Mouse (Mus musculus) forebrain, embryonic 16.5 days (tissue): ENCODE measurements around the gene Serpinb6b. TPM values are rescaled to one million over a fixed set of nuclear protein-coding genes. Genes with fewer than 3 reads are reported as not detected.
"Not testable (repeated sequence)": the region's sequence is repeated elsewhere in the genome, so short reads cannot be mapped to it uniquely, and the experiment has no call there.

Experiments used
- ATAC-seq: fragments of 200-750 bp; cut with Nextera tagmentation; 2 replicates; pipeline ENCODE4 v1.8.0; 2017; ENCODE audit warnings: mild to moderate bottlenecking, moderate library complexity
- H3K27ac ChIP-seq: fragments of 300-500 bp; sonication (generic); 2 replicates; pipeline ENCODE4 v1.5.1; 2014; ENCODE audit warnings: low read length, control low read depth
- H3K27me3 ChIP-seq: fragments of 300-500 bp; sonication (generic); replicated peaks from 2 replicates; pipeline ENCODE4 v1.6.1; 2014; ENCODE audit warnings: low read length; ENCODE audit not compliant: control insufficient read depth, insufficient read depth
- H3K36me3 ChIP-seq: fragments of 300-500 bp; sonication (generic); 2 replicates; pipeline ENCODE4 v1.6.1; 2014; ENCODE audit not compliant: control insufficient read depth, insufficient read depth
- H3K4me1 ChIP-seq: fragments of 300-500 bp; sonication (generic); replicated peaks from 2 replicates; pipeline ENCODE4 v1.6.1; 2014; ENCODE audit warnings: low read length; ENCODE audit not compliant: control insufficient read depth, insufficient read depth
- H3K4me2 ChIP-seq: fragments of 300-500 bp; sonication (generic); 2 replicates; pipeline ENCODE4 v1.6.1; 2014; ENCODE audit warnings: mild to moderate bottlenecking, low read length, control low read depth
- H3K4me3 ChIP-seq: fragments of 300-500 bp; sonication (generic); replicated peaks from 2 replicates; pipeline ENCODE4 v1.5.1; 2014; ENCODE audit warnings: mild to moderate bottlenecking, low read length, control low read depth
- H3K9ac ChIP-seq: fragments of 300-500 bp; sonication (generic); replicated peaks from 2 replicates; pipeline ENCODE4 v1.6.1; 2014; ENCODE audit warnings: low read depth, low read length, control low read depth
- H3K9me3 ChIP-seq: fragments of 300-500 bp; sonication (generic); 2 replicates; pipeline ENCODE4 v1.6.1; 2016; ENCODE audit warnings: low read length; ENCODE audit not compliant: control insufficient read depth
- WGBS: fragments of 180-500 bp; shearing (Covaris S2); extraction: QIAGEN DNeasy Blood & Tissue Kit; methylation state at CpG from one replicate; pipeline ENCODE4 v1.1.7; 2014; 5-methylcytosine and 5-hydroxymethylcytosine counted together
- polyA plus RNA-seq: library from polyadenylated mRNA; unstranded; fragments of >200 nt; fragmentation: Nextera tagmentation; extraction: Ambion mirVana; gene quantifications from 2 replicates; pipeline ENCODE4 v1.2.1, GENCODE M21; 2015

The Serpinb6b gene
- 1.1 and 1.2 TPM in 2 replicates for polyA plus RNA-seq

DNA sequence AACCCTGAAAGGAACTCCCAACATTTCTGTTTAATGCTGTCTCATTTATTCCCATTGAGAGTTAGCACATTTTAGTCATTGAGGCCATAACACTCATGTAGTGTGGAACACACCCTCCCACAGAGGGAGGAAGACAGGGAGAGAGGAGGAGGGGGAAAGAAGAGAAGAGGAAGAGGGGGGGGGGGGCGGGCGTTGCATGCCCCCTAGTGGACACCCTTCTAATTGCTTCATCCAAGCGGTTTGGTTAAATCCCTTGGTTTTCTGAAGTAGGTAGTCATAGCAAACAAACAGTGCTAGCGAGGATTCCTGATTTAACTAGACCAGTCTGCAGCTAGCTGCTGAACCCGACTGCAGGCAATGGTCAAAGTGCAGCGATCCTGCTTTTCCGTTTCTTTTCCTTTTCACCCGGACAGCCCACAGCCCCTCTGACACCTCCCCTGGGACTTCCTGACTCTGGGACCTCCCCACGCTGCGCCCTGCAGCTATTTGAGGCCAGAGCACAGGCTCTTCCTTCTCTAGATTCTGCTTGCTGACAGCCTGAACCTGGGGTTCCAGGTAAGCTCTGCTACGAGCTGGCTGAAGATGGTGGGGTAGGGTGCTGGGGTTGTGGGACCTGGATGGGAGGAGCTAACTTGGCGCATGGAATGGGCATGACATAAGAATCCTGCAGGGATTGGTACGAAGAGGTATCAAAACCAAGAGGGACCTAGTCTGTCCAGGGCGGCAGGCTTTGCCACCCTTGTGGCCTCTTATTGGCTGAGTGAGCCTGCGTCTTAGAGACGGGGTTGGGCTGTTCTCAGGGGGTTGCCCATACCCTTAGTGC lies at the start of gene Serpinb6b:
TSS of gene Serpinb6b (plus strand) at position 221 of the 823 bp plus-strand sequence.
- Histone ChIP-seq H3K9ac (no peak within 1 kb of the TSS), H3K4me2 (no peak within 1 kb of the TSS), H3K4me1 (no peaks in the 10 kb centered on the region), H3K4me3 (no peak within 1 kb of the TSS), H3K27ac (no peak within 1 kb of the TSS), H3K9me3 (no peaks in the 10 kb centered on the region), H3K36me3 (no peaks in the 10 kb centered on the region), H3K27me3 (no peaks in the 10 kb centered on the region)
- no peak for ATAC-seq
- 46% methylated on average over 16 of the region's 16 CpGs for WGBS

DNA sequence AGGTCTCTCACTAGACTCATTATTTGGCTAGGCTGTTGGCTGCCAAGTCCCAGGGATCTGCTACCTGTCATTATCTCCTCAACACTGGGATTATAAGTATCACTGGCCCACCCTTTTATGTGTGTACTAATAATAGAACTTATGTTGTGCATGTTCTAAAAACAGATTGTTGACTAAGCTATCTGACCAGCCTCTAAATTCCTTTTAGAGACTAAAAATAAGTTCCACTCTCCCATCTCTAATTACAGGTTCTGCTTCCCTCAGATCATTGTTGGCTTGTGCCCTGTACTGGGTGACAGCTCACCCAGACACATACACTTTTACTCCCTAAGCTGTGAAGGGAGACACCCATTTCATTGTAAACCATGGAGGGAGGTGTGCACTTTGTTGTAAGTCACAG lies 42.4 kb upstream of the Serpinb6b start:
- Histone ChIP-seq H3K27ac (no peak overlapping the region), H3K4me2 (no peak overlapping the region), H3K4me1 (no peaks in the 10 kb centered on the region), H3K27me3 (no peaks in the 10 kb centered on the region), H3K9me3 (no peaks in the 10 kb centered on the region), H3K9ac (no peak overlapping the region), H3K4me3 (no peak overlapping the region), H3K36me3 (no peaks in the 10 kb centered on the region)
- ATAC-seq, result no peak

DNA sequence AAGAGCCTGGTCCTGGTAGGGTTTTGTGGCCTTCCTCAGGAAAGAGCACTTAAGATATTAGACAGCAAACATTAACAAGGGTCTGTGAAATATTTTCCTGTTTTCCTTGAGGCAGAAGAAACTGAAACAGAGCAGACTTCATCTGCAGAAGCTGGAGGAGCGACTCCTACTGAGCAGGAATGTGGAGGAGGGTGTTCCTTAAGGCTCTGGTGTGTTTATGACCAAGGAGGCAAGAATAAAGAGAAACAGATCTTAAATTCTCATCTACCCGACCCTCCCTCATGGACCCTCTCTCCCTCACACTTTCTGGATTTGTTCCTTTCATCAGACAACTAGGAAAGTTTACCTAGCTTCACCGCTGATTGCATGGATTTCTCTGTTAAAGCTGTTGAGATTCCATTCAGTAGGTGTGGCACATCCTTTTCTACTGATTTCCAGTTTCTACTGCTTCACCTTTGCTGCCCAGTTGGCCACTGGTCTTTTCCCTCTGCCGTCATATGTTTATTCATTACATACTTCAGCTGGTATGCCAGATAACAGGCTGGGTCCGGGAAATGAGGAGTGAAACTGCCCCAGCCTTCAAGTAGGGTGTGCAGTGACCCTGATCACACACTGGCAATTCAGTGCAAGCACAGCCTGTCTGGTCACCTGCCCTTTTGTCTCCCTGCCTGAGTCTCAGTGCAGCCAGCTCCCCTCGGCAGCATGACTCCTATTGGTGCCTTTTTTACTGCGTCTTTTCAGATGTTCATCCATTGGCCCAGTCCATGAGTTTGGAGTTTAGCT lies 40.2 kb upstream of the Serpinb6b start:
- no peak overlapping the region for H3K27ac ChIP-seq
- WGBS, result 70% methylated on average over 7 of the region's 7 CpGs
- ATAC-seq, result no peak
- no peaks in the 10 kb centered on the region for H3K36me3 ChIP-seq
- no peaks in the 10 kb centered on the region for H3K9me3 ChIP-seq
- H3K9ac ChIP-seq, result no peak overlapping the region
- no peak overlapping the region for H3K4me2 ChIP-seq
- H3K27me3 ChIP-seq, result no peaks in the 10 kb centered on the region
- no peak overlapping the region for H3K4me3 ChIP-seq
- no peaks in the 10 kb centered on the region for H3K4me1 ChIP-seq

DNA sequence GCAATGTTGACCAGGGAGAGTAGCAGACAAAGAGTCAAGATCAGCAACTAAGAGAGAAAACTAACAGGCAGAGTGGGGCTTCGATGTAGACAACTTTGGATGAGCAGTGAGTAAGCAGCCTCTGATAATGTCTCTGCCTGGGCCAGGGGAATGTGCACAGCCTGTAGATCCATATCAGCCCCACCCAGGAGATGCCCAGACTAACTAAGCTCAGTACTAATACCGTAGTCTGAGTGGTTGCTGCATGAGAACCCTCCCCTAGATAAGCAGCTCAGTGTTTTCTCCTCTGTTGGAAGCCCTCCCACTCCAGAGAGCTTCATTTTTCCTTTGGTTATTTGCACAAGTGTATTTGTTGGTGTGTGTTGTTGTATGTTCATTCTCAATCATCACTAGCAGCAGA lies 38.3 kb upstream of the Serpinb6b start:
- Histone ChIP-seq H3K27ac (no peak overlapping the region), H3K9ac (no peak overlapping the region), H3K4me2 (no peak overlapping the region), H3K36me3 (no peaks in the 10 kb centered on the region), H3K27me3 (no peaks in the 10 kb centered on the region), H3K4me1 (no peaks in the 10 kb centered on the region), H3K9me3 (no peaks in the 10 kb centered on the region), H3K4me3 (no peak overlapping the region)
- WGBS, result 85% methylated on average over 2 of the region's 2 CpGs
- ATAC-seq, result no peak

DNA sequence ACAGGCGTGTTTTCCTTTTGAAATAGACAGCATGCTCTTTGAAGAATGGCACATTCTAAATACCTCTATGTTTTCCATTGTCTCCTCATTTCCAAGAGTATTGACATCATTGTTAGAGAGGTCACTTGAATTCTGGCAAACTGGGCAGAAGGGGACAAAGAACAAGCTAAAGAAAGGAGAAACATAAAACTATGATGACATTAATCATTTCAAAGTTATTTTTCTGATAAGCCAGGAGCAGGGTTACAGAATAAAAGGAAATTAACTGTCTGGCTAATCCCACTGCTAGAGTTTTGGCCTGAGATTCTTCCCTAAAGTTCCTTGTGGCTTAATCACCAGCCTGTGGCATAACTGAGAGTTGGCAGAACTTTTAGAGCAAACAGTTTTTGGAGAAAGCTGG lies 37.8 kb upstream of the Serpinb6b start:
- Histone ChIP-seq H3K27ac (no peak overlapping the region), H3K4me1 (no peaks in the 10 kb centered on the region), H3K9ac (no peak overlapping the region), H3K9me3 (no peaks in the 10 kb centered on the region), H3K4me3 (no peak overlapping the region), H3K27me3 (no peaks in the 10 kb centered on the region), H3K36me3 (no peaks in the 10 kb centered on the region), H3K4me2 (no peak overlapping the region)
- 64% methylated on average over 1 of the region's 1 CpGs for WGBS
- ATAC-seq, result no peak

DNA sequence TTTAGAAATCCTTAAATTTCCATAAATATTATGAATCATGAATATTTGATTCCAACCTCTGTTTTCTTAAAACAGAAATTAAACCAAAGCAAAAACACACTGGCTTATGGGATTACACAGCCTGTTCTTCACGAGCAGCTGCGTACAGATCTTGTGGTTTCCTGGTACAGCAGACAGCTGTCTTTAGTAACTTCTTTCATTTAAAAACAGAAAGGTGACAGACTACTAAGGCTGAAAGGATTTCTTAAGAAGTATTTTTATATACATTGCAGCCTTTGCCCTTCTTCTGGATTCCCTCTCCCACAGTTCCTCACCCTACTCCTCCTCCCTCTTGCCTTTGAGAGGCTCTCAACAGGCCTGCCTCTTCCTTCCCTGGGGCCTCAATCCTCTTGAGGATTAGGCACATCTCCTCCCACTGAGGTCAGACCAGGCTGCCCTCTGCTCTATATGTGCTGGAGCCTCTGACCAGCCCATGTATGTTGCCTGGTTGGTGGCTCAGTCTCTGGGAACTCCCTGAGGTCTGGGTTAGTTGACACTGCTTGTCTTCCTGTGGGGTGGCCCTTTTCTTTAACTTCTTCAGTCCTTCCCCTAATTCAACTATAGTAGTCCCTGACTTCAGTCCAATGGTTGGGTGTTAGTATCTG lies 35.8 kb upstream of the Serpinb6b start:
- Histone ChIP-seq H3K36me3 (no peaks in the 10 kb centered on the region), H3K4me1 (no peaks in the 10 kb centered on the region), H3K9me3 (no peaks in the 10 kb centered on the region), H3K27me3 (no peaks in the 10 kb centered on the region), H3K27ac (no peak overlapping the region), H3K9ac (no peak overlapping the region), H3K4me2 (no peak overlapping the region), H3K4me3 (no peak overlapping the region)
- ATAC-seq, result no peak
- 85% methylated on average over 2 of the region's 2 CpGs for WGBS

DNA sequence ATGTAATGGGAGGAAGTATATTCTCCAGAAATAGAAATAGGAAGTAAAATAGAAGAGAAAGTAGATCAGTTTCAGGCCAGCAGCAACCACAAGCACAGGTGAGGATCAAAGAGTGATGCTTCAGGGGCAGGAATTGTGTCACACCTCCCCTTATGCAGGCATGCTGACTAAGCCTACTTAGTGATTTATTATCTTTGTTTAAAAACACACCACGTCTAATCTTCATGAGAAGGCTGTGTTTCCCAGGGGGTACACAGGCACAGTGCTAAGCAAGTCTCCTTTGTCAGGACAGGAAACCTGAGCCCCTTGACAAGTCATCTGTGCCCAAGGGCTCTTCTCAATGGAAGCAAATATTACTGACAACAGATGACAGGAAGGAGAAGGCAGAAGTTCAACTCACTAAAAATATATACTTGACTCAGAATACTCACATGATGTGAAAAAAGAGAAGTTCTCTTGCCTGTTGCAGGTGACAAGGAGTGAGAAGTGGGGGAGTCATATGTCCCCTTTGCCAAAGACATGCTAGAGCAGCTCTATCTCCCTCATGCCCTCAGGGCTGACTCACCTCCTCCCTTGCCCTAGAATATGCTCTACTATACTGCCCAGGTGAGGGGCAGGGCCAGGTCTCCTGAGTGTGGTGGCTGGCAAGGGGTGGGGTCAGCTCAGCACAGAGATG lies 30.2 kb upstream of the Serpinb6b start:
- no peak overlapping the region for H3K4me3 ChIP-seq
- H3K27ac ChIP-seq, result no peak overlapping the region
- ATAC-seq, result no peak
- H3K9ac ChIP-seq, result no peak overlapping the region
- no peaks in the 10 kb centered on the region for H3K9me3 ChIP-seq
- H3K27me3 ChIP-seq, result no peaks in the 10 kb centered on the region
- H3K4me2 ChIP-seq, result no peak overlapping the region
- H3K4me1 ChIP-seq, result no peaks in the 10 kb centered on the region
- WGBS, result 42% methylated on average over 1 of the region's 1 CpGs
- H3K36me3 ChIP-seq, result no peaks in the 10 kb centered on the region

DNA sequence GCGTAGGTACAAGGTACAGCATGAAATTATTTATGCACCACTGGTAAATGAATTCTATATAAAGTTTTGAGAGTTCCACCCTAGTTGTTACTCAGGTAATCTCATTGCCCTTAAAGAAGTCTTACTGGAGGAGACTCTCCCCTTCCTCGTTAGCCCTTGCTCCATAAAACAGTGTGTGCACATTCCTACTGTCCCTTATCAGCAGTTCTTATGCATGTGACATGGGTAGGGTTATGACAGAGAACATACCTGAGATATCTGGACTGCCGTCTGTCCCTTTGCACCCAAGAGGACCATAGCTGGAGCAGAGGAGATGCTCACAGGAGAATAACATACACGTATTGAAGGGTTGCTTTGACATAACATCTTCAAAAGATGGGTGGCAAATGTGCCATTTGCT lies 26.7 kb upstream of the Serpinb6b start:
- not testable (repeated sequence) for H3K9me3 ChIP-seq, H3K27me3 ChIP-seq, H3K27ac ChIP-seq, H3K4me2 ChIP-seq, H3K4me1 ChIP-seq, ATAC-seq, H3K9ac ChIP-seq, H3K4me3 ChIP-seq, H3K36me3 ChIP-seq
- WGBS, result 79% methylated on average over 4 of the region's 4 CpGs

DNA sequence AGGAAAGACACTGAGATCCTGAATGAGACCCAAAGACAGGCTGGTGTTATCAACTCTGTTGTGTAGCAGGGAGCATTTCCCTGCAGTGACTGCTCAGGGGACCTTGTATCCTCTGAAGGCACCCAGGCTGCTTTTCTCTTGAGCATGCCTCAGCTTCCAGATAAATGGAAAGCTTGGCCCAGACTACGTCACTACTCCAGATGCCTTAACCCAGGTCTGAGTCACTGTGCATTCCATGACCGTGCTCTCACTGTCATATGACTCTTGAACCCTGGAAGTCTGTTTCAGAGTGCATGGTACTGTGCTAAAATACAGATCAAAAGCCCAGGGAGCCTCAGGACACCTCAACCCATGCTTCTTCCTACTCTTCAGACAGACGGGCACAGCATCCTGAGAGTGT lies 25.8 kb upstream of the Serpinb6b start:
- not testable (repeated sequence) for H3K36me3 ChIP-seq, H3K4me2 ChIP-seq, H3K9me3 ChIP-seq, H3K9ac ChIP-seq, H3K4me3 ChIP-seq, H3K27ac ChIP-seq, ATAC-seq, H3K27me3 ChIP-seq, H3K4me1 ChIP-seq
- 85% methylated on average over 3 of the region's 3 CpGs for WGBS
